Mouse (Mus musculus) embryo, embryonic 10.5 days (tissue): ENCODE measurements around the gene Olfr630.
"Not testable (repeated sequence)": the region's sequence is repeated elsewhere in the genome, so short reads cannot be mapped to it uniquely, and the experiment has no call there.

ENCODE experiments used
- DNase-seq: peaks from one replicate; pipeline ENCODE4 v3.0.0-alpha.2; 2015; ENCODE audit warnings: low spot score

Olfr630 gene

GRCm38 (mm10) chr7:103757233-103757632 lies at the start of gene Olfr630:
Gene Olfr630, minus strand, starts transcription at chr7:103757333.
- no peak for DNase-seq

GRCm38 (mm10) chr7:103806856-103807255 lies 49.7 kb upstream of the Olfr630 start:
- peak; percentile 77 for DNase-seq

- no peak for DNase-seq
Measured at GRCm38 (mm10) chr7:103792669-103793388, 35.7 kb upstream of the Olfr630 start.

GRCm38 (mm10) chr7:103791721-103792120 lies 34.6 kb upstream of the Olfr630 start, which contains the start of gene Olfr67:
Gene Olfr67, minus strand, starts transcription at chr7:103791821.
- DNase-seq: no peak

GRCm38 (mm10) chr7:103779598-103779997 lies 22.5 kb upstream of the Olfr630 start, which contains the start of gene Olfr68:
Gene Olfr68, minus strand, starts transcription at chr7:103779698.
- no peak for DNase-seq

- not testable (repeated sequence) for DNase-seq
Measured at GRCm38 (mm10) chr7:103777652-103778051, 20.5 kb upstream of the Olfr630 start.

GRCm38 (mm10) chr7:103771494-103771893 lies 14.4 kb upstream of the Olfr630 start, which contains the start of gene Olfr69:
Gene Olfr69, minus strand, starts transcription at chr7:103771594.
- DNase-seq: no peak

- DNase-seq: not testable (repeated sequence)
Measured at GRCm38 (mm10) chr7:103767687-103768086, 10.6 kb upstream of the Olfr630 start.

GRCm38 (mm10) chr7:103762212-103762611 lies 5.1 kb upstream of the Olfr630 start:
- not testable (repeated sequence) for DNase-seq

- DNase-seq: no peak
Measured at GRCm38 (mm10) chr7:103744843-103745242, 12.3 kb downstream of the Olfr630 start, which contains the start of gene Olfr629. Gene Olfr629, minus strand, starts transcription at chr7:103744943.

GRCm38 (mm10) chr7:103730074-103730473 lies 27.1 kb downstream of the Olfr630 start, which contains the start of gene Olfr628:
Gene Olfr628, plus strand, starts transcription at chr7:103730374.
- no peak for DNase-seq

GRCm38 (mm10) chr7:103716398-103716797 lies 40.7 kb downstream of the Olfr630 start:
- not testable (repeated sequence) for DNase-seq

GRCm38 (mm10) chr7:103714371-103714770 lies 42.8 kb downstream of the Olfr630 start, which contains the start of gene Olfr243:
Gene Olfr243, plus strand, starts transcription at chr7:103714671.
- no peak for DNase-seq

GRCm38 (mm10) chr7:103712024-103712423 lies 45.1 kb downstream of the Olfr630 start:
- peak; percentile 9 for DNase-seq
